Mouse (Mus musculus) lung, postnatal 0 days (tissue): ENCODE results near the gene C7. TPM values are rescaled to one million over a fixed set of nuclear protein-coding genes. Genes with fewer than 3 reads are reported as not detected.

Source experiments
- ATAC-seq: fragments of 200-750 bp; cut with Nextera tagmentation; 2 replicates; pipeline ENCODE4 v1.8.0; 2017; ENCODE audit warnings: moderate library complexity
- DNase-seq: peaks from one replicate; pipeline ENCODE4 v3.0.0-alpha.2; 2016; ENCODE audit warnings: low spot score
- H3K27ac ChIP-seq: fragments of 300-500 bp; sonication (generic); 2 replicates; pipeline ENCODE4 v1.5.1; 2014; ENCODE audit warnings: antibody characterized with exemption, mild to moderate bottlenecking, low read length, mixed read lengths
- H3K27me3 ChIP-seq: fragments of 300-500 bp; sonication (generic); replicated peaks from 2 replicates; pipeline ENCODE4 v1.6.1; 2014; ENCODE audit warnings: low read length, mixed read lengths; ENCODE audit not compliant: insufficient read depth
- H3K36me3 ChIP-seq: fragments of 300-500 bp; sonication (generic); 2 replicates; pipeline ENCODE4 v1.6.1; 2014; ENCODE audit warnings: low read length, mixed read lengths; ENCODE audit not compliant: insufficient read depth
- H3K4me1 ChIP-seq: fragments of 300-500 bp; sonication (generic); 2 replicates; pipeline ENCODE4 v1.6.1; 2014; ENCODE audit warnings: antibody characterized with exemption, low read depth, low read length, mixed read lengths; ENCODE audit not compliant: insufficient read depth
- H3K4me2 ChIP-seq: fragments of 300-500 bp; sonication (generic); replicated peaks from 2 replicates; pipeline ENCODE4 v1.6.1; 2014; ENCODE audit warnings: low read depth, mild to moderate bottlenecking, low read length, moderate library complexity, mixed read lengths
- H3K4me3 ChIP-seq: fragments of 300-500 bp; sonication (generic); 2 replicates; pipeline ENCODE4 v1.5.1; 2014; ENCODE audit warnings: low read depth, low read length
- H3K9ac ChIP-seq: fragments of 300-500 bp; sonication (generic); replicated peaks from 2 replicates; pipeline ENCODE4 v1.6.1; 2014; ENCODE audit warnings: low read depth, mild to moderate bottlenecking
- H3K9me3 ChIP-seq: fragments of 300-500 bp; sonication (generic); 2 replicates; pipeline ENCODE4 v1.6.1; 2016; ENCODE audit warnings: low read length, mixed read lengths
- CTCF ChIP-seq: IDR thresholded peaks from 2 replicates; pipeline ENCODE4 v1.5.1; 2016; ENCODE audit warnings: antibody characterized with exemption, mild to moderate bottlenecking
- EP300 ChIP-seq: IDR thresholded peaks from 2 replicates; pipeline ENCODE4 v1.6.1; 2016; ENCODE audit warnings: antibody characterized with exemption, mild to moderate bottlenecking, control low read depth
- WGBS: fragments of 180-500 bp; shearing (Covaris S2); extraction: QIAGEN DNeasy Blood & Tissue Kit; methylation state at CpG from one replicate; pipeline ENCODE4 v1.1.7; 2014; 5-methylcytosine and 5-hydroxymethylcytosine counted together
- polyA plus RNA-seq: library from polyadenylated mRNA; unstranded; fragments of >200 nt; fragmentation: Nextera tagmentation; extraction: Ambion mirVana; gene quantifications from 2 replicates; pipeline ENCODE4 v1.2.1, GENCODE M21; 2015

C7 gene
- 2.3 and 4.5 TPM in 2 replicates for polyA plus RNA-seq

DNA sequence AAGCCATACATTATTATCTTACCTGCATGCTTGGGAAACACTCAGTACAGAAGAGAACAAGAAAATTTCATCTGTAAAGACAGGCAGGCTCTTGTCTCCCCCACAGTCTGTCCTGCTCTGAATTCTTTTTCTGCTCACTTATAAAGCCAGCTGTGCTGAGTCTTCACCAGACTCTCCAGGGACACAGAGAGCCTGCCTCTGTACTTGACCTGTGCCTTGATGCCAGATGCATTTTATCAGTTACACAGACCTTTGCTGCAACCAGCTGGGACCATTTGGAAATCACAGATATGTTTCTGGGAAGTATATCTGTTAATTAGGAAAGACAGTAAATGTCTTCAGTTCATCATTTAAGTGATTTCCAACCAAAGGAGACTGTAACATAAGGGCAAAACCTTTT is at the start of gene C7:
TSS of gene C7 (minus strand) at position 106 of the 400 bp plus-strand sequence.
- H3K9ac ChIP-seq: no peak within 1 kb of the TSS
- H3K27me3 ChIP-seq: no peaks in the 10 kb centered on the region
- H3K36me3 ChIP-seq: no peaks in the 10 kb centered on the region
- DNase-seq: peak; percentile 75
- H3K4me1 ChIP-seq: no peaks in the 10 kb centered on the region
- no peak within 1 kb of the TSS for H3K27ac ChIP-seq
- no peaks in the 10 kb centered on the region for H3K9me3 ChIP-seq
- H3K4me3 ChIP-seq: no peak within 1 kb of the TSS
- TF ChIP-seq CTCF (no peak), EP300 (peak; percentile 83)
- H3K4me2 ChIP-seq: 0 out of 2 replicates have a peak within 1 kb of the TSS, but pooled peaks have one; percentile 15
- ATAC-seq: peak; percentile 86

DNA sequence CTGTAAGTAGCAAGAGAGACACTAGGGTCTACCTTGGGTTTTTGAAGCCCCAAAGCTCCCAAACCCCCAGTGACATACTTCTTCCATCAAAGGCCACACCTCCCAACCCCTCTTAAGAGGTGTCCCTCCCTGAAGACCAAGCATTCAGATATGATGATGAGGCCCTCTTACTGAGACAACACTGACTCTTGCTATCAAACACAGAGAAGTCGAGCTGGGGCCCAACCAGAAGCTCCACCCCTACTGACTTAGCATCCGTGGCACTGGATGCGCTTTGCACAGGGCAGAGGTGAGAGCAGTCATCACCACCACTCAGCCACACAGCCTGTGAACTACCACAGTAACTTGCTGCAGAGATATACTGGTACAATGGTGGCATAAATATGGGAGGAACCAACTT is 49.1 kb upstream of the C7 start:
- Histone ChIP-seq H3K9me3 (no peaks in the 10 kb centered on the region), H3K27ac (no peak overlapping the region), H3K27me3 (no peaks in the 10 kb centered on the region), H3K4me1 (peaks cover 6% of the 10 kb centered on the region; the same call in 1 of the 2 replicates), H3K4me3 (no peak overlapping the region), H3K9ac (no peak overlapping the region), H3K36me3 (no peaks in the 10 kb centered on the region), H3K4me2 (no peak overlapping the region)
- TF ChIP-seq EP300 (no peak), CTCF (no peak)
- 71% methylated on average over 3 of the region's 3 CpGs for WGBS
- no peak for DNase-seq
- no peak for ATAC-seq

DNA sequence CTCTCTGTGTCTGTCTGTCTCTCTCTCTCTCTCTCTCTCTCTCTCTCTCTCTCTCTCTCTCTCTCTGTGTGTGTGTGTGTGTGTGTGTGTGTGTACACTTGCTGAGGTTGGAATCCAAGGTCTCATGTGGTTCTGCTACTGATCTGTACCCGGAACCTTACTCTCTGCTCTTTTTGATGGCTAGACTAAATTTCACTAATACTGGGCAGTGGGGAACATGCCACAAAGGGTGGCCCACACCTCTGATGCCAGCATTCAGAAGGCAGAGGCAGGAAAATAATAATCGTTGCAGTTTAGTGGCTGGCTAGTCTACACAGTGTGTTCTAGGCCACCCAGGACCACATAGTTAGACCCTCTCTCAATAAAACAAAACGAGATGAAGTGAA is 45.1 kb upstream of the C7 start:
- H3K9me3 ChIP-seq: no peaks in the 10 kb centered on the region
- no peaks in the 10 kb centered on the region for H3K4me1 ChIP-seq
- WGBS: 57% methylated on average over 3 of the region's 3 CpGs
- ATAC-seq (peak; percentile 30; the same call in 1 of the 2 replicates), DNase-seq (no peak)
- H3K27ac ChIP-seq: peak overlapping the region; percentile 81
- no peaks in the 10 kb centered on the region for H3K36me3 ChIP-seq
- no peak for TF ChIP-seq CTCF
- no peak for TF ChIP-seq EP300
- no peaks in the 10 kb centered on the region for H3K27me3 ChIP-seq
- peak overlapping the region; percentile 42; the same call in 1 of the 2 replicates for H3K9ac ChIP-seq
- peak overlapping the region; percentile 52 for H3K4me3 ChIP-seq
- H3K4me2 ChIP-seq: peak overlapping the region; percentile 47

DNA sequence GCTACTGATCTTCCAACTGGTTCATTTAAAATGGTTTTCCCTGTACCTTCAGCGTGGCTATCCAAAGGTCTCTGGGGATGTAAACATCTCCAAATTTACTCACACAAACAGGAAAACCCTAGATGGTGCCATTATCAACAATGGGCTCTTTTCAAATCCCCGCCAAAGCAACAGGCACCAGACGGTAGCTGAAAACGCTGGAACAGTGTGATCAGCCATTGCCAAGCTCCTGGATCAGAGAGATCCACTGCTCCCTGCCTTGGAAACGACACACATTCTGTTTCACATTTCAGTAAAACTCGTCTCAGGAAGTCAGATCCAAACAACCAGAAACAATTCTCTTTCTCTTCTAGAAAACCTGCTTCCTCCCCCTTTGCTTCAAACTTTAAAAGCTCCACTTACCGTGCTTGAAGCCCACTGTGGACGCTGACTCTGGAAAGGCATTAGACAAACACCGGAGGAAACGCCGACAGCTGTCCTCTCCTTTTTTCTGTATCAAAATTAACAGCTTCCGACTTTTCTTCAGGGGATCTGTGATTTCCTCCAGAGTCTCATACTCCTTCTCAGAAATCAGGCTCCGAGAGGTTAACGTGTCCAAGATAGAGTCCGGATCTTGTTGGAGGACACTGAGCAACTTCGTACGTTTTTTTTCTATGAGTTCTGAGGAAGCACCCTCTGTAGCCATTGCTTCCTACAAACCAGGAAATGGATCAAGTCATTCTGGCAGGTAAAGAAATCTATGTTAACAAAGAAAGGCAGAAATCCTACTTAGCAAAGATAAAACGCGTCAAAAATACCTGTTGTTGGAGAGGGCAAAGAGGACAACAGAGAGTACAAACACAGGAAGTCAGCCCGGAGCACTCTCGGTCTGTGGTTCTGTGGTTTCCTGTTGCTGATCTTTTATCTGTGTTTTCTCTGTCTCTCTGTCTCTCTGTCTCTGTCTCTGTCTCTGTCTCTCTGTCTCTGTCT is 44.4 kb upstream of the C7 start, which contains the start of gene Card6:
TSS of gene Card6 (minus strand) at position 854 of the 969 bp plus-strand sequence.
- Histone ChIP-seq H3K4me3 (peak within 1 kb of the TSS; percentile 52), H3K36me3 (no peaks in the 10 kb centered on the region), H3K4me1 (no peaks in the 10 kb centered on the region), H3K9ac (peak within 1 kb of the TSS; percentile 42), H3K27ac (peak within 1 kb of the TSS; percentile 81), H3K27me3 (no peaks in the 10 kb centered on the region), H3K9me3 (no peaks in the 10 kb centered on the region), H3K4me2 (peak within 1 kb of the TSS; percentile 47)
- 20% methylated on average over 21 of the region's 21 CpGs for WGBS
- DNase-seq (peak; percentile 24), ATAC-seq (peak; percentile 41; the same call in 1 of the 2 replicates)
- no peak for TF ChIP-seq EP300
- TF ChIP-seq CTCF: no peak

DNA sequence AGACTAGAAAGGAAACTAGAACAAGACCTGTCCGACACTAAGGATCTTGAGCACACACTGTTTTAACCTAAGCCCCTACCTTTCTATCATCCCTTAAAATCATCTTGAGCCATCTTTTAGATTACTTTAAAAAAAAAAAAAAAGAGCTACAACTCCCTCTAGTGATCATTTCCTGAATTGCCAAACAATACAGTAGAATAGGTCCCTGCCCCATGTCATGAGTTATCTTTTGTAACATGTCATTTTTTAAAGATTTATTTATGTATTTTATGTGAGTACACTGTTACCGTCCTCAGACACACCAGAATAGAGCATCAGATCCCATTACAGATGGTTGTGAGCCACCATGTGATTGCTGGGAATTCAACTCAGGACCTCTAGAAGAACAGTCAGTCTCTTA is 42.8 kb upstream of the C7 start:
- Histone ChIP-seq H3K4me1 (no peaks in the 10 kb centered on the region), H3K27me3 (no peaks in the 10 kb centered on the region), H3K36me3 (no peaks in the 10 kb centered on the region), H3K4me2 (no peak overlapping the region), H3K4me3 (no peak overlapping the region), H3K27ac (no peak overlapping the region), H3K9ac (no peak overlapping the region), H3K9me3 (no peaks in the 10 kb centered on the region)
- DNase-seq: peak; percentile 37
- no peak for ATAC-seq
- TF ChIP-seq EP300: no peak
- TF ChIP-seq CTCF: peak; percentile 59
- WGBS: 37% methylated on average over 2 of the region's 2 CpGs

DNA sequence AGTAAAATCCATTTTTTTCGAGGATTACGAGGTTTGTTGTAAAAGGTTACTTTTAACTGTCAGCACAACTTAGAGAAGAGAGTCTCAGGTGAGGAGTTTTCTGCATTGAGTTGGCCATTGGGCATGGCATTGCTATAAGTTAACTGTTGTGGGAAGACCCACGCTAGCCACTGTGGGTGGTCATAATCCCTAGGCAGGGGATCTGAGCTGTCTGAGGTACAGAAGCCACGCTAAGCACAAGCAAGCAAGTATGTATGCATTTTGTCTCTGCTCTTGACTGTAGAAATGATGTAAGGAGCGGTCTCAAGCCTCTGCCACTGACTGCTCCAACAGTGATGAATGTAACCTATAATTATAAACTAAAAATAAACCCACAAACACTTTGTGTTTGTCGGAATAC is 42.4 kb upstream of the C7 start:
- no peak overlapping the region for H3K4me2 ChIP-seq
- no peak overlapping the region for H3K9ac ChIP-seq
- DNase-seq: no peak
- H3K4me3 ChIP-seq: no peak overlapping the region
- 80% methylated on average over 6 of the region's 6 CpGs for WGBS
- no peaks in the 10 kb centered on the region for H3K4me1 ChIP-seq
- TF ChIP-seq CTCF (no peak), EP300 (no peak)
- no peaks in the 10 kb centered on the region for H3K27me3 ChIP-seq
- H3K36me3 ChIP-seq: no peaks in the 10 kb centered on the region
- no peak for ATAC-seq
- no peaks in the 10 kb centered on the region for H3K9me3 ChIP-seq
- H3K27ac ChIP-seq: no peak overlapping the region
